Mouse (Mus musculus): ENCODE measurements around the gene Ddhd1. TPM values are rescaled to one million over a fixed set of nuclear protein-coding genes. Genes with fewer than 3 reads are reported as not detected.

Gene Ddhd1
- polyA plus RNA-seq, 1 experiment = 16.2 TPM

DNA sequence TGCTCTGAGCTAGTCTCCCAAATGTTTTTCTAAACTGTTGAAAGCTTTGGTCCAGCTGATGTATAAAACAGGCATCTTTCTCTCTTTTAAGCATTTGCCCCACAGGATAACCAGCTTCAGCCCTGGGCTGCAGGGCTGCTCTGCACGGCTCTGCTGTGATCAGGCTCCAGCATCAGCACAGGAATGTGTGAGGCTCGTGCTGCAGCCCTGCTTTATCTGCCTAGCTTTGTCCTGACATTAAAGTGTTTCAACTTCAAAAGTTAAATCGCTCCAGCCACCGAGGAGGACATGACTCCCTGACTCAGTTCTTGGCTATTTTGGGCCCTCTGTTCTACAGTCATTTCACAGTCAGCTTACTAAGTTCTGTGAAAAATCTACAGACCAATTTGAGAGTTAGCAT, 43.1 kb downstream of the Ddhd1 start:
- TF ChIP-seq CTCF (IDR thresholded peaks at IDR 0.05; ENCODE audit: extremely low read depth, insufficient read length, insufficient replicate concordance, low read depth, low read length) = no peak
- TF ChIP-seq POLR2A (IDR thresholded peaks at IDR 0.05; ENCODE audit: low read depth, low read length) = no peak
- H3K4me3 ChIP-seq (ENCODE audit: low read depth, low read length) = no peak overlapping the region
- no peaks in the 10 kb centered on the region for H3K27me3 ChIP-seq (ENCODE audit: control insufficient read depth, insufficient read depth, low read length)
- peaks cover 52% of the 10 kb centered on the region for H3K36me3 ChIP-seq (ENCODE audit: control insufficient read depth, insufficient read depth, low read length)
- no peak overlapping the region for H3K27ac ChIP-seq (ENCODE audit: insufficient read depth, low read depth, low read length)
- WGBS = 71% methylated on average over 4 of the region's 4 CpGs
- H3K4me1 ChIP-seq (ENCODE audit: control insufficient read depth, insufficient read depth, insufficient read length, low read length) = no peaks in the 10 kb centered on the region

DNA sequence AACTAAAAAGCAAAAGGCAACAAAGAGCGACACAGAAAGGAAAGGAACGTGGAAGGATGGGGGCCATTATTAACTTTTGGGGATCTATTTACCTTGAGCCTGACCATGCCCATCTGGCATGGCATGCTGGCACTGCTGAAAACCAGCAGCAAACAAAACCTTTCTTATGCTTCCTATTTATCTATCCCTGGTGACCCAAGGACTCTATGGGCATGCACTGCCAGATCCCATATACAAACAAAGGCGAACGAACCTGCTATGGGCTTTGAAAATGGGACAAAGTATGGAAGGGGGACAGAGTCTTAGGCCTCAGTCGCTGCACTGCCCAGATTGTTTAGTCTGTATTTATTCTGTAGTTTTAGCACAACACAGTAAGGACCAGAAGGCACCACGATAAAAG, 43.5 kb downstream of the Ddhd1 start:
- no peak overlapping the region for H3K4me3 ChIP-seq (ENCODE audit: low read depth, low read length)
- H3K27ac ChIP-seq (ENCODE audit: insufficient read depth, low read depth, low read length) = no peak overlapping the region
- 90% methylated on average over 6 of the region's 6 CpGs for WGBS
- peaks cover 54% of the 10 kb centered on the region for H3K36me3 ChIP-seq (ENCODE audit: control insufficient read depth, insufficient read depth, low read length)
- TF ChIP-seq CTCF (IDR thresholded peaks at IDR 0.05; ENCODE audit: extremely low read depth, insufficient read length, insufficient replicate concordance, low read depth, low read length) = no peak
- TF ChIP-seq POLR2A (IDR thresholded peaks at IDR 0.05; ENCODE audit: low read depth, low read length) = no peak
- no peaks in the 10 kb centered on the region for H3K27me3 ChIP-seq (ENCODE audit: control insufficient read depth, insufficient read depth, low read length)
- H3K4me1 ChIP-seq (ENCODE audit: control insufficient read depth, insufficient read depth, insufficient read length, low read length) = no peaks in the 10 kb centered on the region

DNA sequence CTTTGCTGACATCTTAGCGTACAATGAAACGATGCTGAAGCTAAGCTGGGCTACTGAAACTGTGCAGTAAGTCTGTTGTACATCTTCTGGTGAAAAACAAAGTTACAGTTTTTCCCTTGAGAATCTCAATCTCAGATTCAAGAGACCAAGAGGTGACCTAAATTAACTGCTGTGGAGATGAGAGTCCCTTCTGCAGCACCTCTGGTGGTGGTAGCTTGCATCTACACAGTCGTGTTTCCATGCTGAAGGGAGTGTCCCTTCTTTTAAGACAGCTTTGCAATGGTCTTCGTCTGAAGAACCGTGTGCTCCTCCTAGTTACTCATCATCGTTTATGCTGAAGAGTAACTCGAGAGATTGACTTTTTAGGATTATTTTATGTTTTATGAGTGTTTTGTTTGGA, 46.3 kb downstream of the Ddhd1 start:
- H3K4me3 ChIP-seq (ENCODE audit: low read depth, low read length) = no peak overlapping the region
- no peak for TF ChIP-seq POLR2A (IDR thresholded peaks at IDR 0.05; ENCODE audit: low read depth, low read length)
- TF ChIP-seq CTCF (IDR thresholded peaks at IDR 0.05; ENCODE audit: extremely low read depth, insufficient read length, insufficient replicate concordance, low read depth, low read length) = no peak
- H3K4me1 ChIP-seq (ENCODE audit: control insufficient read depth, insufficient read depth, insufficient read length, low read length) = no peaks in the 10 kb centered on the region
- WGBS = 81% methylated on average over 7 of the region's 7 CpGs
- no peak overlapping the region for H3K27ac ChIP-seq (ENCODE audit: insufficient read depth, low read depth, low read length)
- H3K36me3 ChIP-seq (ENCODE audit: control insufficient read depth, insufficient read depth, low read length) = peaks cover 45% of the 10 kb centered on the region
- no peaks in the 10 kb centered on the region for H3K27me3 ChIP-seq (ENCODE audit: control insufficient read depth, insufficient read depth, low read length)

DNA sequence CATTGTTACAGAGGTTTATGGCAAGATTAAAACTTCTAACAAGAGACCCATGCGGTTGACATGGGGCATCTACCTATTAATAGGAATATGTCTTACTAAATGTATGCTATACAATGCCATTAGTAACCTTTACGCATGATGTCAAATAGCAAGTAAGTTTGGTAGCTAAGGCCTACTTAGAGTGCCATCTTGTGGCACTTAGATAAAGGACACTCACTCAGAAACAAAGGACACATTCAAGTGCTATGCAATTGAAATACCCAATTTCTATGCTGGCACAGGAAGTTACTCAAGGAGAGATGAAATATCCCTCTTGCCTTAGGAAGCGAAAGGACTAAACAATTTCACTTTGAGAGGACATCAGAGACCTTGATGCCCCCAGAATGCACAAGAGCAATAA, 55.9 kb downstream of the Ddhd1 start:
- 77% methylated on average over 3 of the region's 3 CpGs for WGBS
- Histone ChIP-seq H3K36me3 (ENCODE audit: control insufficient read depth, insufficient read depth, low read length) (peaks cover 61% of the 10 kb centered on the region), H3K27ac (ENCODE audit: insufficient read depth, low read depth, low read length) (no peak overlapping the region), H3K4me1 (ENCODE audit: control insufficient read depth, insufficient read depth, insufficient read length, low read length) (no peaks in the 10 kb centered on the region), H3K4me3 (ENCODE audit: low read depth, low read length) (no peak overlapping the region), H3K27me3 (ENCODE audit: control insufficient read depth, insufficient read depth, low read length) (no peaks in the 10 kb centered on the region)
- TF ChIP-seq POLR2A (IDR thresholded peaks at IDR 0.05; ENCODE audit: low read depth, low read length) (no peak), CTCF (IDR thresholded peaks at IDR 0.05; ENCODE audit: extremely low read depth, insufficient read length, insufficient replicate concordance, low read depth, low read length) (no peak)

DNA sequence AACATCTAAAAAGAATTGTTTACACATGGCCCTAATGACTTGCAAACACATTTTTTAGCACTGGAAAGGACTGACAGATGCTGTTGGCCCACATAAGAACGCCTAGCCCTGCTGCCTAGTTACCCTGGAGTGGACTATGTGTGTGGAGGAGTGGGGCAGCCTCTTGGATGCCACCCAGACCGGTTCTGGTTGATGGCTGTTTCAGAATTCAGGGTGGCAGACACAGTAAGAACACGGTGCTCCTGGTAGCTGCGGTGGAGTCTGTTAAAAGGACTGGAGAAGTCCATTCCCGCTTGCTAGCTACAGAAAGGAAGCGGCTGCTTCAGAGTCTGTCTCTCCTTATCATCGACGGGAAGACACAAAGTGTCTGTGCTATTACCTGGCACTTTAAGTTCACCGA, 57.4 kb downstream of the Ddhd1 start:
- Histone ChIP-seq H3K36me3 (ENCODE audit: control insufficient read depth, insufficient read depth, low read length) (peaks cover 57% of the 10 kb centered on the region), H3K27me3 (ENCODE audit: control insufficient read depth, insufficient read depth, low read length) (no peaks in the 10 kb centered on the region), H3K4me3 (ENCODE audit: low read depth, low read length) (no peak overlapping the region), H3K4me1 (ENCODE audit: control insufficient read depth, insufficient read depth, insufficient read length, low read length) (no peaks in the 10 kb centered on the region), H3K27ac (ENCODE audit: insufficient read depth, low read depth, low read length) (no peak overlapping the region)
- TF ChIP-seq CTCF (IDR thresholded peaks at IDR 0.05; ENCODE audit: extremely low read depth, insufficient read length, insufficient replicate concordance, low read depth, low read length) = no peak
- no peak for TF ChIP-seq POLR2A (IDR thresholded peaks at IDR 0.05; ENCODE audit: low read depth, low read length)
- 79% methylated on average over 9 of the region's 9 CpGs for WGBS

DNA sequence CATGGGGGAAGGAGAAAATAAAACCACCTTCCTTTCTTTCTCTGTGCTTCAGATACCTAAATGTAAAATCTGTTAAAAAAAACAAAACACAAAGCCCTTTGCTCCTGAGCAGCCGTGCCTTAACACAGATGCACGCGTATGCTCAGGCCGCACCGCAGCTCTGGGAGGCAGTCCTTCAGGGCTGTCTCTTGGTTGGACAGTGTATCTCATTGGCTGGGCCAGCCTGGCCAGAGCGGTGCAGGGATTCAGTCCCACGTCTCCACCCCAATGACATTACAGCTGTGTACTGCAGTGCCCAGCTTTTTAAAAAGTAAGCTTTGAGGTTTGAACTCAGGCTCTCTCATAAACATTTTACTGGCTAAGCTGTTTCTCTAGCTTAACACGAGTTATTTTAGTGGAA, 60.1 kb downstream of the Ddhd1 start:
- no peaks in the 10 kb centered on the region for H3K27me3 ChIP-seq (ENCODE audit: control insufficient read depth, insufficient read depth, low read length)
- no peak overlapping the region for H3K4me3 ChIP-seq (ENCODE audit: low read depth, low read length)
- H3K27ac ChIP-seq (ENCODE audit: insufficient read depth, low read depth, low read length) = peak overlapping the region; percentile 40; the same call in 1 of the 2 replicates
- peaks cover 61% of the 10 kb centered on the region for H3K36me3 ChIP-seq (ENCODE audit: control insufficient read depth, insufficient read depth, low read length)
- no peaks in the 10 kb centered on the region for H3K4me1 ChIP-seq (ENCODE audit: control insufficient read depth, insufficient read depth, insufficient read length, low read length)
- 79% methylated on average over 8 of the region's 8 CpGs for WGBS
- TF ChIP-seq CTCF (IDR thresholded peaks at IDR 0.05; ENCODE audit: extremely low read depth, insufficient read length, insufficient replicate concordance, low read depth, low read length) = no peak
- no peak for TF ChIP-seq POLR2A (IDR thresholded peaks at IDR 0.05; ENCODE audit: low read depth, low read length)

DNA sequence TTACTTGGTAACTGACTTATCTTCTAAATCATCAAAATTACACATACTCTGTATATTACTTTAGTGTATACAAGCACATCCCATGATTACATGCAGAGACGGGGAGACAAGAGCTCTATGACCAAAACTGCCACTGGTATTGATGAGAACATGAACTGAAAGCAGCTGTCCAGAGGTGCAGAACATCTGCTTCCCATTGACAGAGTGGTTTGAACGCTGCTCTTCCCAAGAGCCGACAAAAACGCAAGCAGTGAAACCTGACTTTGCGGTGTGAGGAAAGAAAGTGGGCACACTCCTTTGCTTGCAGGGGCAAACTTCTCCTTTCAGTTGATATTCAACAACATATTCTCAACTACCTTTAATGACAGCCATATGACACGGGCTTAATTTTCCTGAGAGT, 64.7 kb downstream of the Ddhd1 start:
- H3K4me3 ChIP-seq (ENCODE audit: low read depth, low read length) = no peak overlapping the region
- H3K4me1 ChIP-seq (ENCODE audit: control insufficient read depth, insufficient read depth, insufficient read length, low read length) = no peaks in the 10 kb centered on the region
- 89% methylated on average over 6 of the region's 6 CpGs for WGBS
- TF ChIP-seq CTCF (IDR thresholded peaks at IDR 0.05; ENCODE audit: extremely low read depth, insufficient read length, insufficient replicate concordance, low read depth, low read length) = no peak
- TF ChIP-seq POLR2A (IDR thresholded peaks at IDR 0.05; ENCODE audit: low read depth, low read length) = no peak
- peaks cover 28% of the 10 kb centered on the region for H3K36me3 ChIP-seq (ENCODE audit: control insufficient read depth, insufficient read depth, low read length)
- no peaks in the 10 kb centered on the region for H3K27me3 ChIP-seq (ENCODE audit: control insufficient read depth, insufficient read depth, low read length)
- no peak overlapping the region for H3K27ac ChIP-seq (ENCODE audit: insufficient read depth, low read depth, low read length)

DNA sequence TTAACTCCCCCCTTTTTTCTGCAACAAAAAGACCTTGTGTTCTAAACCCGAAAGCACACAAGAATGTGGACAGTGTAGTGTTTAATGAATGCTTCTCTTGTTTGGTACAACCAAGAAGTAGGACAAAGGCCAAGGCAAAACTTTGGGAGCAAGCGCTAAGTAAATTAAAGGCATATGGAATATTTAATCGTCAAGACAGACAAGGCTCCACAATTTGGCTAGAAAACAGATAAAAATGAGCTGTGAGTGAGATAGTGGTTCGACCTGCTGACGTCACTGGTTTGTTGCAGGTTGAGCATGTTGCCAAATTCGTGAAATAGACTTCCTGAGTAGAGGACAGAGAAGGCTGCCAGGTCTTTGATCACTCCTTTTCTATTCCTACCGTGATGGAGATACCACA, 69.5 kb downstream of the Ddhd1 start:
- WGBS = 69% methylated on average over 7 of the region's 7 CpGs
- no peak overlapping the region for H3K4me3 ChIP-seq (ENCODE audit: low read depth, low read length)
- H3K27me3 ChIP-seq (ENCODE audit: control insufficient read depth, insufficient read depth, low read length) = no peaks in the 10 kb centered on the region
- H3K4me1 ChIP-seq (ENCODE audit: control insufficient read depth, insufficient read depth, insufficient read length, low read length) = no peaks in the 10 kb centered on the region
- no peak for TF ChIP-seq POLR2A (IDR thresholded peaks at IDR 0.05; ENCODE audit: low read depth, low read length)
- H3K36me3 ChIP-seq (ENCODE audit: control insufficient read depth, insufficient read depth, low read length) = peaks cover 5% of the 10 kb centered on the region
- no peak overlapping the region for H3K27ac ChIP-seq (ENCODE audit: insufficient read depth, low read depth, low read length)
